Mouse (Mus musculus) urinary bladder, postnatal 14 days (tissue): ENCODE measurements at regions not wholly inside any gene's neighbourhood (a gene's known extent, or its start where the extent isn't known, plus 50 kb on each side); places are given as distances from the start of the nearest gene placed in this dataset.

ENCODE experiments used
- DNase-seq: peaks from one replicate; pipeline ENCODE4 v3.0.0; 2021; ENCODE audit warnings: low spot score

DNA sequence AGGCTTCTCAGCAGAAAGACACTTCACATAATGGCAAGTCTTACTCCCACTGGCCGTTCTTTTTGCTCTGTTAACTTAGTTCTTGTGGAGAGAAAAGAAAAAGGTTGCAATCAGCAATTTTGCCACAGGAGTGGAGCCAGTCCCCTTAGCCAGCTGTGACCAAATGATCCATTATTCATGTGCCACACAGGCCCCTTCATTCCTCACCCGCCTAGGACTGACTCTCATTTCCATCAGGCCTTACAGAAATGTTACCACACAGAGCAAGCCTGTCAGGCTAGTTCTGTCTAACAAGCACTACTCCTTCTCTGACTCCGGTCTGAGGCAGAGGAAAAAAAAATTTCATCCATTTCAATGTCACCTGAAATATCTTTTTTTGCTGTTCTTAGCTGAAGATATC, 1266.2 kb downstream of the Gsdmc2 start:
- no peak for DNase-seq

- no peak for DNase-seq
Observed at GRCm38 (mm10) chr15:62575791-62576190, 1269.2 kb downstream of the Gsdmc2 start.

GRCm38 (mm10) chr15:62571803-62572202, 1273.2 kb downstream of the Gsdmc2 start:
- peak; percentile 8 for DNase-seq

DNA sequence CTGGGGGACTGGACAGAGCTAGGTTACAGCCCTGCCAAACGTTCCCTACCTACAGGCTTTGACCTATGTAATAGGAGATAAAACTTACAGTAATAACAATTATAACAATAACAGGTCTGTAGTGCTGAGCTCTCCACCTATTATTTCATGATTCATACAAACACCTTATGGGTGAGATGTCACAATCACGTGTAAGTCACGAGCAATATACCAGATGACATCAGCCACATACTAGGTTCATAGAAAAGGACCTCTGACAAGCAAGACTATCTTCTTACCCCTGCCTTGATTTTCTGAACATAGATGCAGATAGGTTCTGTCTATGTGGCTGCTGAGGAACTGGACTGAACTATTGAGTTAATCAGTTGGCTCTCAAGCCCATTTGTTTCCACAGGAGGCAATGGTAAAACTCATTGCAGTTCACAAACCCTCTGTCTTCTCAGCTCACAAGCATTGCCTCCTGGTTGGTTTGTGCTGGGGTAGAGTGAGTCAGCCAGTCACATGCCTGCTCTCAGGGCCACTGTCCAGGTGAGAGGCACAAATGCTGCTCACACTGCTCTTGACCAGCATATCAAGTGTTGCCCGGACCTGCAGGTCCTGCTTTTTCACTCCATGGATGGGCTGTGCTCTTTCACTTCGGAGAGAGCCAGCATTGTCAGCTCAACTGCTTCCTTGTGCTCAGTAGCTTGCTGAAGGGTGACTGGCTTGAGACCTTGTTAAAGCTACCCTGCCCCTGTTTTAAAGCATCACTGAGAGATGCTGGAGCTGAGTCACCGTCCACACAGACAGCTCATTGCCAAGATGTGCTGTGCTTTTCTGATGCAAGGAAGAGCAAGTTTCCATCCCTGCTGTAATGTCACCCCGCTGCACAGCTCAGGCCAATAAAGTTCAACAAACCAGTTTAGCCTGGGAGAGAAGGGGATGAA, 1275.9 kb downstream of the Gsdmc2 start:
- peak; percentile 30 for DNase-seq

- no peak for DNase-seq
Observed at GRCm38 (mm10) chr15:62567431-62567830, 1277.5 kb downstream of the Gsdmc2 start.

DNA sequence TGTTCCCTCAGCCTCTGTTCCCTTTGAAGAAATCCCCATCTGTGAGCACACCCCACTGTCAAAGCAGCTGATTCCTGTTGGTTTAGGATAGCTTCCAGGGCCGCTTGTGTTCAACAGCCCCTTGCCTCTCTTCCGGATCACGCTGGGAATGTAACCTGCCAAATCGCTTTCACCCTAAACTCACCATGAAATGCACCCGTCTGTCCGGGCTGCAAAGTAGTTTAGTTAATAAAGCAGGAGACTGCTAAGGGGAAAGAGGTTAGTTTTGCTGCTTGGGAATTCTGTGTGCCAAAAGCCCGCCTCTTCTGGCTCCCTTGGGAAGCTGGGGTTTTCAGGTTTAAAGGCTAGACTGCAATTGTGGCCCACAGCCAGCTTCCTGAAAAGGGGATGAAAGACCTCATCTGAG, 1278.9 kb downstream of the Gsdmc2 start:
- DNase-seq = peak; percentile 24

DNA sequence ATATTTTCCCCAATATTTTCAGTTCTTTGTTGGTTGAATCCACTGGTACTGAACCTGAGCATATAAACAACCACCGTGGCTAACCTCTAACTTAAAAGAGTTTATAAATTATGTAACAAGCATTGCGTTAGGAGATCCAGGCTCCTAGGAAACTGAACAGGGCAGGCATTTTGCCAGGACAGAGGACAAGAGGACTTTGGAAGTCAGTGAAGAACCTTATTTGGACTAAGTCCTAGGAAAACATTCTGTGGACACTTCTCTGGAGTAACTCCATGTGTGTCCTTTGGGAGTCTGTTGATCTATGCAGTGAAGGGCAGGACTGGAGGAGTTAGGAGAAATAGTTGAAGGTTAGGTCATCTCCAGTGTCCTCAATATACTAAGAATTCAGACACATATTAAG, 1311.7 kb downstream of the Gsdmc2 start:
- DNase-seq = peak; percentile 9

DNA sequence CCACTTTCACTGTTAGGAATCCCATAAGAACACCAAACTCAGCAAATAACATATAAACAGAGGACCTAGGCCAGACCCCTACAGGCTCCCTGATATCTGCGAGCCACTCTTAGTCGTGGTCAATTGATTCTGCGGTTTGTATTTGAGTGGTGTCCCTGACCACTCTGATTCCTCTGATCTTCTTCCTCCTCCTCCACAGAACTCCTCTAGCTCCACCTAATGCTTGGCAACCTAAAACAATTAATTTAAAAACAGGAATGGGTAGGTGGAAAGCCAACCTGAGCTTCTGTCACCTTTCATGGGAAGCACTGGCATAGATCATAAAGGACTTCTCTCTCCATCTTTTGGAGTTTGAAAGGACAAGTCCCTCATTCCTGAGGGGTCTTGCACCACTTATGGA, 1316.0 kb downstream of the Gsdmc2 start:
- no peak for DNase-seq

DNA sequence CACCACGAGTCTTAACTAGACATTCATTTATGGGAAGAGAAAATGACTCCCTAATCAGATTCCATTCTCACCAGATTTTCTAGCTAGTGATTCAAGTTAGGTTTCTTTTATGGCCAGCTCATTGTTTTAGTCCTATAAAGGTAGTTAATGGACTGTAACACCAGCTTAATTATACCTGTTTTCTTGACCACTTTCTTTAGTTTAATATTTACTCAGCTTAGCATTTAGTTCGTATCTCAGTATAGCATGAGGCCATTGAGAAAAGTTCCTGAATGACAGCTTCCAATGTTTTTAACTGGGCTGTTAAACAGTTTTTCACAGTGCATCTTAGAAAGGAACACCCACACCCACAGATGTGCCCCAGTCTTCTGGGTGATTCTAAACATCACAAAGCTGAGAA, 1320.3 kb downstream of the Gsdmc2 start:
- no peak for DNase-seq

GRCm38 (mm10) chr15:62524135-62524534, 1320.8 kb downstream of the Gsdmc2 start:
- DNase-seq = no peak

- DNase-seq = no peak
Observed at GRCm38 (mm10) chr15:62513462-62513861, 1331.5 kb downstream of the Gsdmc2 start.

DNA sequence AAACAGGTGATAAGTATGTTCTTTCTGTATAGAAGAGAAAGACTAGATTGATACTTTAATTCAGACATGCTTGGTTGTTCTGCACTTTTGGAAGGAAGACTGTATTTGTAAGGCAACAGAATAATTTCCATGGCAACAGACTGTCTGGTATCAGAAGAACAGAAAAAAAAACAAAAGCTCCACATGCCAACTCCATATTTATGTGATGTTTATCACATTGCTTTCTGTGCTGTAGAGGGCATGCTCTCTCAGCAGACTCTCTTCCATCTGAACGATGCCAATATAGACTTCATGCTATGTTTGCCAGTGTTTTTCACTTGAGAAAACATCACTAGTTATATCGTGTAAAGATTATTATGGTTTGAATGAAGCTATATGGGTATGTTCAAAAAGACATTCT, 1333.5 kb downstream of the Gsdmc2 start:
- no peak for DNase-seq

DNA sequence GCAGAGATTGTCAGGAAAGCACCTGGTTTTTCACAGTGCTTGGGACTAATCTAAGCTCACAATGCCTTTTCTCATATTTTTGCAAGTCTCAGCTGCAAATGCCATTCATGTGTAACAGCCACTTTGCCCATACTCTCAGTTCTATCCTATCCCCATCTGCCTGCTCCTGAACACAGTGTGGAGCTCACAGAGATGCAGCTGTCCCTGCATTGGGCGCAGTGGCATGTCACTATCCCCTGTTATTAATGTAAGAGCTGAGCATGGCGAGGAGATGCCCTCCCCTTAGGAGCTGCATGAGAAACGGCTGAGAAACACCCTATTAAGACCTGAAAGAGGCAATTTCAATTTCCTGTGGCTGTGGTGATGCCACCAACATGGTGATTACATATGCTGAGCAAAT, 1341.1 kb downstream of the Gsdmc2 start:
- DNase-seq = no peak

DNA sequence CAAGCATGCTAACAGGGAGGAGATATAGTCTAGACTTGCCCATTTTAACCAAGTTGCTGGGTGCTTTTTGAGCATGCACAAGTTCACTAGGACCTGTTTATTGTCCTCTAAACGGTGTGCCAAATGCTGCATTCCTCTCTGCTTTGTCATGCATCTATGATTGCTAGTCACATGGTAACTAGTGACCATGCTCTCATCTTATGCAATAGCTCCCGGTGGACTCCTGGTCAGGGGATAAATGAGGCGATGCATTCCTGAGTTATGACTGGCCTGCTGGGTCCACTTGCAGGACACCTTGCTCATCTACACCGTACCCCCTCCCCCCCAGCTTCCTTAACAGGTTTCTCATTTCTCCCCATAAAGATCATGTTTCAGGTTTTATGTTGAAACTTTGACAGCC, 1344.0 kb downstream of the Gsdmc2 start:
- peak; percentile 62 for DNase-seq

DNA sequence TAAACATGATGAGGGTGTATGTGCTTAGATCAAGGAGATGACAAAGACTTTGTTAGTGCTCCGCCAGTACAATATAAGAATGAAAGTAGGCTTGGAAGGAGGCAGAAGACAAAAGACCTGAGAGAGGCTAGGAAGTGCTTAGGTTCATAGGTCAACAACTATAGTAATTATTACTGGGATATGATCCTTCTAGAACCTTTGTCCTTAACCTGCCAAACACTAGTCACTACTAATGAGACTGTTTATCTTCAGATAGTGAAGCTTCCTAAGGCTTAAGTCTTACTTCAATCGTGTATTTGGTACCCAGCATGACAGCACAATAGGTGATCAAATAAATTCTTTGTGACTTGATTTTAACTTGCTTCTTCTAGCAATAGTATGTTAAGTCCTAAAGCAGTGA, 1344.5 kb downstream of the Gsdmc2 start:
- no peak for DNase-seq

DNA sequence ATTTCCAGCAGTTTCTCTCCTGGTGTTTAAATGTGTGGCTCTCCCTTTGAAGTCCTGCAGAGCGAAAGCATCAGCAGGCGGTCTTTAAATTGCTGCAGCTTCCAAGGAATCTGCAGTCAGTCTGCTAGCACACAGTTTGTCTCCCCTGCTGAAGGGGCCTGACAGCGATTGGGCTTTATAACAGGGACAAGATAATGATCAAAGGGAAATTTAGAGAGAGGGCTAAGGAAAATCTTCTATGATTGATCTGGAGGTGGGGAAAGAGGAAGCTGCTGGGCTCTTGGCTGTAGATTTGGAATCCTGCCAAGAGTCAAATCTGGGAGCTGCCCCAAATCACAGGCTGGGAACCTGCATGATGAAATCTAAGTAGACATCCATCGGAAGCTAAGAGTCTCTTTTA, 1348.8 kb downstream of the Gsdmc2 start:
- DNase-seq = no peak

DNA sequence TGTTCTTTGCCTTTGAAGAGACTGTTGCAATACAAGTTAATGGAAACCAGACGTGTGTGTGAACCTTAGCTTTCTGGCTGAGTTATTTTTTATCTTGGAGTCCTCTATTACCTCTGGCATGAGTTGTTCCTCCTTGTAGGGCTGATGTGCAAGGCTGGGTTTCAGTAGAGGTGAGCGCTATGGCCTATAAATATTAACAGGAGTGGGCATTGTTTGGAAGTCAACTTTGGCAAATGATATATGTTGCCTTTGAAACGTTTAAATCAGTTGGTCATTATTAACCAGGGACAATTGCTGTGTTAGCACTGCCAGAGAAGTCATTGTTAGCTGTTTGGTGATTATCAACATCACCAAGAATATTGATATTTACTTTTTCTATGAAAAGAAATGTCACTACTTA, 1352.6 kb downstream of the Gsdmc2 start:
- no peak for DNase-seq

DNA sequence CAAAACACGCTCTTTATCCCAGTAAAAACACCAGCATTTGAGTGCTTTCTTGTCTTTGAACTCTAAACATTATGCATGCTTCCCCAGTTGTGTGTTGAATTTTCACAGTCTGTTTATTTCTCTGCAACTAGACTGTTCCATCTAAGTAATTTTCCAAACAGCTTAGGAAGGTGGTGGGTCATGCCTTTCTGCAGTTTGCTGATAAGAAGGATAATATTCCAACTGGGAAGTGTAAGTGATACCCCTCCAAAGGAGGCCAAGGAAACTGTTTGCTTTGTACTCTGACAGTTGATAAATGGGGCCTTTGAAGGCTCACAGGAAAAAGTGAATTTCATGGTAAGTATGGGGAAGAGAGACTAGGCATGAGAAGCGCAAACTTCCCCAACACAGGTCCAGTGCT, 1354.4 kb downstream of the Gsdmc2 start:
- DNase-seq = no peak

DNA sequence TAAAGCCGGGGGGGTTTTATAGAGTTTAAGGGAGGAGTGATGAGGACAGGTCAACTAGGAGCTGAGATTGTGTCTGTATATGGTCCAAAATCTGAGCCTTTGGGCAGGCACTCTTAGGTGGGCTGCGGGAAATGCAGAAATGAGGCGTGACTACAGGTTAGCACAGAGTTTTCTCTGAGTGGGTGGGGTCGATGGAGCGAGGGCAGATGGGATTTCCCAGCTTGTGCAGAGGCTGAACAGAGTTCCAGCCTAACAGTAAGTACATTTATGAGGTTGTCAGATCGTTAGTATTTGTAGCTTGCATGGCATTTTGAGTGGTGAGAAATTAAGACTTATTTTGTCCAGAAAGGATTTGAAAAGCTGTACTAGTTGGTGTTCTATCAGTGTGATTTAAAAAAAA, 1358.4 kb downstream of the Gsdmc2 start:
- no peak for DNase-seq

- DNase-seq = no peak
Observed at GRCm38 (mm10) chr15:62484350-62484749, 1360.6 kb downstream of the Gsdmc2 start.

DNA sequence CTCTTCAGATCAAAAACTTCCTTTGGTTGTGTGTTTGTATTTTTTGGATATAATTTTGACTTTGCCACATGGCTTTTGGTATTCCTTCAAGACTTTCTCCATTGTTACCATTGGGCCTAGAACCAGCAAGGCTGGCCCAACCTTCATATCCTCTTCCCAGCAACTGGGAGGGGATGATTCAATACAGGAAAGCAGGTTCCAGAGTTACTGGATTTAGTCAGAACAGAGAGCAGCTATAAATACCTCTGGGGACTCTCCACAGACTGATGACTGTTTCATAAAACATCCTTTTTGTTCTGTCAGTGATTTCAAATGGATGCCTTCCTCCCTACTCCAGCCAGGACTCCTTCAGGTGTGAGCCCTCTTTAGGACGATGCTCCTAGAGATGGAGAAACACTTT, 1361.4 kb downstream of the Gsdmc2 start:
- DNase-seq = no peak

DNA sequence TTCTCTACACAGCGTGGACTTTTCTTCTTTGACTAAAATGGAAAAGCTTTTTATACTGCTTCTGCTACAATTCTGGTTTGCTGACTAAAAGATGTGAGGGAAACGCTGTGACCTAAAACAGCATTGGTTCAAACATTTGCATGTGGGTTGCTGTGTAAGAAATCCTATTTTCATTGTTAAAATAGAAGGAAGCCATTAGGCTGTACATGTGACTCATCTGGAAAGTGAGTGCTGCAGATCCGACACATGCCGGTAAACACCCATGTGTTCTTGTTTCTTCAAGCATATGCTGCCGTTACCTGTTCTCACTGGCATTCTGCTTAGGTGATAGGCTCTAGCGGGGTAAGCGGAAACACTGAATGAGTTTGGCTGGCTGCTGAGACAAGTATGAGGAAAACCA, 1362.6 kb downstream of the Gsdmc2 start:
- no peak for DNase-seq

GRCm38 (mm10) chr15:62477779-62478178, 1367.2 kb downstream of the Gsdmc2 start:
- no peak for DNase-seq

- no peak for DNase-seq
Observed at GRCm38 (mm10) chr15:62476452-62476851, 1368.5 kb downstream of the Gsdmc2 start.
